Mouse (Mus musculus) spleen, postnatal 4 days (tissue): Measurements from ENCODE around the gene Efna1.

Source experiments
- DNase-seq, 2 experiments: peaks; one replicate each; pipeline ENCODE4 v3.0.0; 2022; ENCODE audit warnings: low spot score in 2 of 2

Gene Efna1

DNA sequence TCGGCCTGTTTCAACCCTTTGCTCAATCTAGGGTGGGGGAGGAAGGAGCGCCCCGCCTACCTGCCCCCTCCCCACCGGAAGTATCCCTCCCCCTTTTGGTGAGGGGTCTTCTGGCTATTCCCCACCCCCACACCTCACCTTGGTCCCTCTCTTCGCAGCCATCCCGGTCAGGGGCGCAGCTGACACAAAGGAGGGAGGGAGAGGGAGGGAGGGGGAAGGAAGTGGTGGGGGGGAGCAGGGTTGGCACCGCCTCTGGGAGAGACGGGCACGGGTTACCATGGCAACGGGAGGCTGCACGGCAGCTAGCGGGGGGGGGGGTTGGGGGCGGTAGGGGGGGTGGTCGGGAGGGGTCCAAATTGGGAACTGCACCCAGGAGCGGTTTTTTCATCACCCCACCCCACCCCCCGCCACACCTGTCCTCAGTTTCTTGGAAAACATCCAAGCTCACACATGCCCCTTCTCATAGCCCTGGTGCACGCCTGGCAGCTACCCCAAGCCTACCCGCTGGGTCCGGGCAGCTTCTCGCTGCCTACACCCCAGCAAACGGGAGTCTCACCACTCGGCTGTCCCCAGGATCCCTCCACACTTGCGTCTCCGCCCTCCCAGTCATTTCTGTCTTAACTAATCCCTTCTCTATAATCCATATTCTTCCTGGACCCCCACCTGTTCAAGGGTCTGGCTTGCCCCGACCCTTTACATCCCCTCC, 35.8 kb downstream of the Efna1 start:
- DNase-seq, result peak; percentile 18 to 67

- peak in 1 of 2 experiments; percentile 70 for DNase-seq
Measured at GRCm38 (mm10) chr3:89244158-89244981, 36.6 kb downstream of the Efna1 start.

DNA sequence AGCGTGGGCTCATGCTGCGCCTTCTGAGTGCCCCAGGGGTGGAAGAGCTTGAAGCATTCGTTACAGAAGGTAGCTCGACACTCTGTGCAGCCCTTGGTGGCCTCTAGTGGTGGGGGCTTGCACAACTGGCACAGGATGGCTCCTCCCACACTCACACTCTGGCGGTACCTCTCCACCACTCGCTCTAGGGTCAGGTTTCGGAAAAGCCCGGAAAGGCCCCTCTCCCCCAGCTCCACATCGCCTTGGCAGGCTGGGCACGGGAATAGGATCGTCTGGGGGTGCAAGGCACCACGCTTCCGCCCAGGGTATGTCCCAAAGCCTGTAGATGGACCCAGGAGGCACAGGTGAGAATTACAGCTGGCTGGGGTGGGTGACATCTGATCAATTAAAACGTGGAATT, 37.3 kb downstream of the Efna1 start:
- DNase-seq, result peak; percentile 66 to 80

GRCm38 (mm10) chr3:89242331-89242895, 38.5 kb downstream of the Efna1 start:
- peak; percentile 70 to 89 for DNase-seq

- peak in 1 of 2 experiments; percentile 60 for DNase-seq
Measured at GRCm38 (mm10) chr3:89238494-89238893, 42.4 kb downstream of the Efna1 start.

DNA sequence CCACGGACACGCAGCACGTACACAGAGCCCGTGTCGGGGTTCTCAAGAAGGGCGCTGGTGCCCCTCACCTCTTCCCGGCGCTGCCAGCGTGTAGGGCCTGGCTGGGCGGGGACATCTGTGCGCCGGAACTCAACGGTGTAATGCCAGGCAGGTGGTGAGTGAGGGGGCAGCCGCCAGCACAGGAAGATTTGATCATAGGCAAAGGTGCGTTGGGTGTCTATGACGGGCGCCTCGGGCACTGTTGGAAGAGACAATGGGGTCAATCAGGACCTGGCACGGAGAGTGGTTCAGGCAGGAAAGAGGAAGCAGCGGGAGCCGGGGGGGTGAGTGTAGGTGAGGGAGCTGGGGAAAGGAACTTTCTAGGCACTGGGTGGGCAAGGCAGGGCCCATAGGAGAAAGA, 43.3 kb downstream of the Efna1 start:
- DNase-seq, result peak in 1 of 2 experiments; percentile 60

DNA sequence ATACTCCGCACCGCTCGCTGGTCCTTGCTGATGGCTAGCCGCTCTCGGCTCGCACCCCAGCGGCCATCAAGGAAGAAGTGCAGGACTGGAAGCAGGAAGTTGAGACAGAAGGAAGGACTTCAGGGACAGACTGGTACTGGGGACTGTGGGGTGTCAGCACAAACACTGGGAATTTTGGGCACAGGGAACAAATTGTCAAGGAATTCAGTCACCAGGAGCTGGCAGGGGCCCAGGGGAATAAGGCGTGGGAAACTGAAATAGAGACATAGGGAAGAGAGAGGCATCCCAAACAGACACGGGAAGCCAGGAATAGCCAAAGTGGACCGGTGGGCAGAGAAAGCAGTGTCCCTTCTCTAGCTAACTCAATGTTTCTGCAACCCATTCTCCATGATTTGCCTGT, 44.4 kb downstream of the Efna1 start:
- no peak for DNase-seq

- DNase-seq, result no peak
Measured at GRCm38 (mm10) chr3:89233562-89234110, 47.3 kb downstream of the Efna1 start.

DNA sequence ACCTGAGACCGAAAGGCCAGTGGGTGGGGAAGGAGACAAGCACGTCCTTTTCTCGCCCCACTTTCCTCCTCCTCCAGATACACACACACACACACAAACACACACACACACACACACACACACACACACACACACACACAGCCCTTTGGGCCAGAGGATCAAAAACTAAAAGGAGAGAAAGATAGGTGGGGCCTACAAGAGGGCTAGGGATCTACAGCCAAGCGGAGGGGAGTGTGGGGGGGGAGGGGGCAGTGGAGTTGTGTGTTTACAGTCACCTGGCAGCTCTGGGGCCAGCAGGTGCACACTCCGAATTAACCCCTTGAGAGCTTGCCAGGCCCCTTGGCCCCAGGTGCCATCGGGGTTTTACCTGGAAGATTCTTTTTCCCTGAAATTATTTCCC, 48.3 kb downstream of the Efna1 start:
- no peak for DNase-seq

DNA sequence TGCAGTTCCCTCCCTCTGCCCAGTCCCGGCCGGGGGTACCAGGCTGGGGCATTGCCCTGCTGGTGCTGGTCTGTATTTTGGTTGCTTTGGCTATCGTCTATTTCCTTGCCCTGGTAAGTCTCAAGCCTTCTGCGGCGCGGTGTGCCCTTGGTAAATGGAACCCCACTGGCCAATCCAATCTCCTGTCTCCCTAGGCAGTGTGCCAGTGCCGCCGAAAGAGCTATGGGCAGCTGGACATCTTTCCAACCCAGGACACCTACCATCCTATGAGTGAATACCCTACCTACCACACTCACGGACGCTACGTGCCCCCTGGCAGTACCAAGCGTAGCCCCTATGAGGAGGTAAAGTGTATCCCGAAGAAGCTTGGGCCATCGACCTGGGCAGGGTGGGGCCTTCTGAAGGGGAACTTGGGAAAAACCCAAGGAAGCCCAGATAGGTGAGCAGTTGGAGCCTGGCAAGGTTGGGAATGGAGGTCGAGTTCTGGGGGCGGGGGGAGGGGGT, 49.1 kb downstream of the Efna1 start:
- no peak for DNase-seq

DNA sequence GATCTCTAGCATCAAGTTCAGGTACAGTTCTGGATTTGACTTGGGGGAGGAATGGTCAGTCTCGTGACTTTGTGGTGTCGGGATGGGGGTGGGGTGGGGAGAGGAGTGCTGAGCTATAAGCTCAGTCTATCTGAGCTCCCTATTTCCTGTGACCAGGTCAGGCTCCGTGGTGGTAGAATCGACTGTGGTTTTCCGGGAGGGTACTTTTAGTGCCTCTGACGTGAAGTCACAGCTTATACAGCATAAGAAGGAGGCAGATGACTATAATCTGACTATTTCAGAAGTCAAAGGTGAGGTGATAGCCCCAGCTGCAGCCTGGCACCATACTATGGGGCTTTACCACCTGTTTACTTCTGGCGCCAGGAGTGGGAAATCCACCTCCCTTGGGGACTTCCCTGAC, 49.6 kb downstream of the Efna1 start:
- no peak for DNase-seq

GRCm38 (mm10) chr3:89230561-89230960, 50.4 kb downstream of the Efna1 start:
- no peak for DNase-seq

DNA sequence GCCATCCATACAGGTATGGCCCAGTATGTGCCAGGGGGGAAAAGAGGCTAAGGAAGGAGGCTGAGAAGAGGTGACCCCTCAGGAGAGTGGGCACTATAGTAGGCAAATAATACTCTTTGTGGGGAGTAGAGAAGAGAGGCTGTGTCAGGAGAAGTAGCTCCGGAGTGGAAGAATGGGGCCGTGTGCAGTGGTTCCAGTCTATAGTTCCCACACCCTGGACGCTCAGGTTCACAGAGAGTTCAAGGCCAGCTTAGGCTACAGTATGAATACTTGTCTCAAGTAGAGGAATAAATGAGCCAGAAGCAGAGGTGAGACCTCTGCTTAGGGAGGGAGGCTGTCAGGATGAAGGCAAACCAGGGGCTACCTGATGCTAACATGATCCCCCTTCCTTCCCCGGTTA, 51.7 kb downstream of the Efna1 start:
- DNase-seq, result no peak

DNA sequence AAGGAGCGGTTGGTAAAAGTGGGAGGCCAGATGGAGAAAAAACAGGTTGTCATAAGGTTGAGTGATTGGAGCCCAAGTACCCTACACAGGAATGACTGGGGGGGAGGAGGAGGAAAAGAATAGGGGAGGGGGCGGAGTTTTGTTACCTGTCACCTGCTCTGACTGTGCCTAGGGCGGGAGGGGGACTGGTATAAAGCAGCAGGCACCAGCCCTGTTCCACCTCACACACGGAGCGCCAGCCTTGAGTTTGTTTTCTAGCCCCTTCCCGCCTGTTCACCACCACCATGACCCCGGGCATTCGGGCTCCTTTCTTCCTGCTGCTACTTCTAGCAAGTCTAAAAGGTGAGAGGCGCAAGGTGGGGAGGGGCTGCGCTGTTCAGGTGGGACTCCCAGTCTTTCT, 52.1 kb downstream of the Efna1 start, which contains the start of gene Muc1:
Muc1 (plus strand) TSS at position 222 of the 400 bp plus-strand sequence.
- DNase-seq, result no peak

DNA sequence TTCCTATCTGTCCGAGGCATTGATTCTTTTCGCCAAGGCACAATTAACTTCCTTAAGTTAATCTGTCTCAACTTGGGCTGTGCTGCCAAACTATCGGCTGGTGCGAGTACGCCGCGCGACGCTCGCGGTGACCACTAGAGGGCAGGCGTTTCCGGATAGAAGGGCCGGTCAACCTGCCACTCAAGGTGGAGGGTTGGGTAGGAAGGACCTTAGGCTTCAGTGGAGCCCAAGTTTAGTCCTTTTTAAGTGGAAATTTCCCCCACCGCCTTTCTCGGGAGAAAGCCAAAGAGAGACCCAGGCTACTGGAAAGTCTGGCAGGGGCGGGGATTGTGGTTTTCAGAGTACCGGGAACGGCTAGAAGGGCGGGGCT, 52.8 kb downstream of the Efna1 start:
- peak; percentile 85 to 95 for DNase-seq

DNA sequence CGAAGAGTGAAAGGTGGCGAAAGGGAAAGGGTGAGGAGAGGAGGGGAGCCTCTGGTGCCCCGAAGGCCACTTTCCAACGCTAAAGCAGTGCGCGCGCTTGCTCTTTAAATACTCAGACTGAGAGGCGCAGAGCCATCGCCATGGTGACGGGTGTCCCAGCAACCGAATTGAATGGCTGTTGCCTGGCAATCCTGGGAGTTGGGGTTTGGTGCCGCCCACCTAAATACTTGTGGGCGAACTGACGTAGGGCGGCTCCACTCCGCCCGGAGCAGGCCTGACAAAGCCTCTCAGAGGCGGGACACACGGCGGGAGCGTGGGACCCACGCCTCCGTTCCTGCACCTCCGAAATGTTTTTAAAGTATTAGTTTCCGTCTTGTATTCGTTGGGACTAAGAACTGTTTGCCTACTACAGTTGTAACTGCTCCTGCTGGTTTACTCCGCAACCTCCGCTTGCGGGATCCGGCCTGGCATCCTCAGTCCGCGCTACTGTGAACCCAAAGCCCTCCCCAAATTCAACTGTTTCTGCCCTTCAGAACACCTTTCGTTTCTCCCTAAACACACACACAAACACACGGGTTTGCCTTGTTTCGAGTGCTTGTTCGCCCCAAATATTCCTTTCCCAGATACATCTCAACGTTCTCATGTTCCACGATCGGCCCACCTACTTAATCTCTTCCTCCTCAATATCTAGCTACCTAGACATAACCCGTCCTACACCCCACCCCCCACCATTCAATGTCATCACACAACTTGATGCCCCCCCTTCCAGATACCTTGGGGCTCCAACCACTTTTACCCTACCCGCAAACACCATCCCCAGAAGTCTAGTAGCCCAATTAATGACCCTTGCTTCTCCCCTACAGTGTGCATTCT, 53.4 kb downstream of the Efna1 start:
- DNase-seq, result peak in 1 of 2 experiments; percentile 36

DNA sequence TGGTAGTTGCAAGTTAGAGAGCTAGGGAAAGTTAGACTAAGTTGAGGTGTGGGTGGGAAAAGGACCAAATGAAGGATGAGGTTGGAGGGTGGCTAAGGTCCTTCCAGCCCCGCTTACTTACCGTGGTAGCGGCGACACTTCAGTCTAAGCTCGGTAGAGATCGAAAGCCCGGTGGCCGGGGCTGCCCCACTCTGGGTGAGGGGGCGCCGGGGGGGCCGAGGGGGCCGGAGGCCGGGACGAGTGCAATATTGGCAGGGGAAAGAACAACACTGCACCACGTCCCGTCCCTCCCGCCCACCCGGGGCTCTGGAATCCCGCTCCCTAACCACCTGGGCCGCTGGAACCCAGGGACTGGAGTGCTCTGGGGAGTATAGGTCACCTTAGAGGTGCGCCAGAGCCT, 54.0 kb downstream of the Efna1 start, which contains the start of gene Mtx1:
Mtx1 (minus strand) TSS at position 189 of the 400 bp plus-strand sequence.
- DNase-seq, result no peak

- no peak for DNase-seq
Measured at GRCm38 (mm10) chr3:89226361-89226760, 54.6 kb downstream of the Efna1 start.

DNA sequence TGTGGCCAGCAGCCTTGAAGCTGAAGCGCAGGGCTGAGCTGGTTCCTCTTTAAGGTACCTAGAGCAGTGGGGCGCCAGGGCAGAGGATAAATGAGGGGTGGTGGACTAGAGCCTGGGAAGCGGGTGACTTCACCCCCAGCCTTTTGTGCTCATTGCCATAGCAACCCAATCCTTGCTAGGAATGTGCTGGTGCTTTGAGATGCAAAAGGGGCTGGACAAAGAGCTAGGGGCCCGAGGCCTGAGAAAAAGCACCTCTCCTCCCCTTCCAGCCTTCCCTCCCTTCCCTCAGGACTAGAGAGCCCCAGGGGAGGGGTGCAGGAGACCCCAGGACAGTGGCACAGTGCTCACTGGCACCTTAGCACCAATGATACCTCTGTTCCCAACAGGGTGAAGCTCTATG, 55.0 kb downstream of the Efna1 start:
- no peak for DNase-seq

GRCm38 (mm10) chr3:89225321-89225815, 55.6 kb downstream of the Efna1 start:
- DNase-seq, result no peak

DNA sequence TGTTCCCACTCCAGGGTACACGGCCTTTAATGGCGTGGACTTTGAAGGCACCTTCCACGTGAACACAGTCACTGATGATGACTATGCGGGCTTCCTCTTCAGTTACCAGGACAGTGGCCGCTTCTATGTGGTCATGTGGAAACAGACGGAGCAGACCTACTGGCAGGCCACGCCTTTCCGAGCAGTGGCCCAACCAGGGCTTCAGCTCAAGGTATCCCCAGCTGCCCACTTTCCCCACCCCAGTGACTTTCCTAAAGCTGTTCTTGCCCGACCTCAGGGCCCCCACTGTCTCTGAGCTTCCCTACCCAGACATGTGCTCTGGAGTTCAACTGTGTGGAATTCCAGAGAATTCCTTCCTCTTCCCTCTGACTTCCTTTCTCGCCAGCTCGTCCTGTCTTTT, 56.1 kb downstream of the Efna1 start:
- DNase-seq, result no peak
